Mouse (Mus musculus): Measurements from ENCODE around the gene Cald1.

Gene Cald1

GRCm38 (mm10) chr6:34613122-34613521 is 14.8 kb downstream of the Cald1 start:
- in situ Hi-C loops (cut with MseI, MboI) = no loop called here

DNA sequence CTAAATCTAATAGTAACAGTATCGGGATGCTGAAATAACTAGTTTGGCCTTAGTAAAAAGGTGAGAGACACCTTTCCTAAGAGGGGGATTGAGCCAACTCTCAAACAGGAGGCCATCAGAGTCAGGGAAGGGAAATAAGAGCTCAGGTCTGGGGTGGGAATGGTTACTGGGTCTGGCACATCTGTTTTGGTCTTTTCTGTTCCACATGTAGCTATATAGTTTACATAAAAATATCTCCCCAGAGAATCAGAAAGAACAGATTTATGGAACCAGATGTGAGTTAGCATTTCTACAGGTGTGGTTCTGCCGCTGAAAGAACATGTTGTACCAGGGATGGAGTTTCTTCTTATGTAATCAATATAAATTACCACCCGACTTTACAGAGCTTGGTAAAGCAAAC is 17.1 kb downstream of the Cald1 start:
- in situ Hi-C loops (cut with MseI, MboI) = no loop called here

DNA sequence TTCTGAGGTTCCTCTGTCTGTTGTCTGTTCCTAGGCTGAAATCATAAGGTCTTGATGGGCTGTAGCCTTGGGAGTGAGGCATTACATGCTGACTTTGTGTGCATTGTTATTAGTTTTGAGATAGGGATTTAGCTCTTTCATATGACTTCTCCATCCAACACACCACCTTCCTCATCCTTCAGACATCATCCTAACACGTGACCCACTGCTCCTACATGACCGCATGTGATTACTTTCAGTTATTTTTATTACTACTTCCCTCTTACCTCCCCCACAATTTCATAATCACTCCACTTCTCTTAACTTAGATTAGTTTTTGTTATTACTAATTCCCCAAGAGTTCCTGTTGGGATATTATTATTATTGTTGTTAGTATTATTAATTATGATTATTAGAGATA is 21.2 kb downstream of the Cald1 start:
- in situ Hi-C loops (cut with MseI, MboI) = no loop called here

DNA sequence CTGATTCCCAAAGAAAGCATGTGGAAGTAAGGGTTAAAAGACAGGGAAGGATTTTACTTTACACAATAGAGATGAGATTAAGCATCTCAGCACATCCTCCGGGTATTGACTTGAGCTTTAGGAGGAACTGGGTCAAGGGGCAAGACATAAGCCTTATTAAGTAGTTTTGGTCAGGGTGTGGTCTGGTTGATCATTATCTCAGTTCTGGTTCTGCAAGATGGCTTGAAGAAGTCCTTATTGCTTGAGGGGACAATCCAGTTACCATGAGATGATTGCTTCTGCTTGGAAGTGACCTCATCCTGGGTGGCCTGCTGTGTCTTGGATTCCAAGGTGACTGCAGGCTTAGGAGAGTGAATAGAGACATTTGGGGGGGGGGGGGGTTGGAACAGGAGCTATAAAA is 21.9 kb downstream of the Cald1 start:
- in situ Hi-C loops (cut with MseI, MboI) = no loop called here

DNA sequence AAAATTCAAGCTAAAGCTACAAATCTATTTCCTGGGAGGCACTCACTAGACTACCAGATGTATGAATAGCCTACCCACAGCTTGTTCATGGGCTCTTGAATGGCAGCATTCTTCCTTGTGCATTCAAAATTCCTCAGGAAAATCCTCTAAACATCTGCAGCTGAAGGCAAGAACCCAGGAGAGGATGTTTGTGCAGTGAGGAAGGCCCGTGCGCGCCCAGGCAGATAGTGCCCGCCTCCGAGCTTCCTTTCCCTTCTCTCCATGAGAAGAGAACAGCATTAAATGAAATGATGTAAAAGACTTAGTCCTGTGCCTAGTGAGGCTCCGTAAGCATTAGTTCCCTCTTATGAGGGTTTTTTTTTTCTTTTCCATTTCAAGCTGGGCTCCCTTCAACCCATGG is 24.6 kb downstream of the Cald1 start:
- in situ Hi-C loops (cut with MseI, MboI) = no loop called here

DNA sequence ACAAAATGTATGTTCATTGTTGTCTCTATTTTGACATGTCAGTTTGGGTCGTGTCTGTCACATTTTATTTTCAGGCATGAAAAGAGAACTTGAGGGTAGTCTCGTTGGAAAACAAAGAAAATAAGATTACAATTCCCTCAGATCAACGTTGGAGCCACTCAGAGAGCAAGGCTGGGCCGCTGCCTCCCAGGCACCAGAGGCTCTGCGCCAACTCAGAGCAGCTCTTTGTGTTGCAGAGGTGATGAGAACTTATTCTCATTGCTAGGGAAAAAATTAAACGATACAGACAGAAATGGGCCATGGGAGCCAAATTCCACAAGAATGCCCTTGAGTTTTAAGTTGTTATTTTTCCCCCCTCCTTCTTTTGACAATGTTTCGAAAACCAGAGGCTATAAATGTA is 25.0 kb downstream of the Cald1 start:
- in situ Hi-C loops (cut with MseI, MboI) = no loop called here

DNA sequence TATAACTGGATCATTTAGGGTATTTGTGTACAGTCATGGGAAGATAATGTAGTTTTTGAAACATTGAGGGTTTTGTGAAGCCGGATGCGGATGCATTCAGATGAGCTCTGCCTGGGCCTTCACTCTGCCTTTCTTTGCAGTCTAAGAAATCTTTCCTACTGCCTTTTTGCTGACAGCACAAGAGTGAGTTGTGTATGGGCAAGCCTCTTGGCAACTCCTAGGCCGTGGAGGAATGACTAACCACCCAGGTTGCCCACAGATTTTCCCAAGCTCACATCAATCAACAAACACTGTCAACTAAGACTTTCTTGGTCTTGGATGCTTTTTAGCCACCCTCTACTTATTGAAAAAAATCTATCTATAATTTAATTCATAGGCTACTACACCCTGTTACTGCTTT is 26.2 kb downstream of the Cald1 start:
- in situ Hi-C loops (cut with MseI, MboI) = no loop called here

DNA sequence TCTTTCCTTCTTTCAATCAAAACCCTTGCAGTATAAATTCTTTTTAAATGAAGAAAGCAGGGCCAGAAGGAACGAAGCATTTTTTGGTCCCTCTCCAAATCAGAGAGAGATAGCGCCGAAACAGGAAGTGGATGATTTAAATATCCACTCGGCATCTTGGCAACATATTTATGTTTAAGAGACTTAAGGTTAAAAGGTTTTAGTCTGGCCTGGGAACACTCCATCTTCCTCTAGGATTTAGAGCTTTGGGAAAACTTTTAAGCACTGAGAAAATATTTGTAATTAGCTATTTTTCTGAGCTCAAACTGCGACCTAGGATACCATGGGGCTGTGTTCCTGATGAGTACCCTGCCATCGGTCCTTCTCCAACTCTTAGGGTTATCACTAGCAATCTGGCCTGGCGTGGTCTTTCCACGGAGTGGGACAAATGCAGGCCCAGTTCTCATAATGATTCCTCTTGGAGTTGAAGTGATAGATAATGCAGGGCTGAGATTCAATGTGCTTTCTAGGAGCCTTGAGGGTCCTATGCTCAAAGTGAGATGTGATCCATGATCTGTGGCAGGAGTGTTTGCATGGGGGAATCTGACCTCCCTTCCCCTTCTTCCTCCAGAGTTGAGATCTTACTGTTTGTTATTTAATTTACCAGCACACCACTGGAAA is 28.4 kb downstream of the Cald1 start:
- in situ Hi-C loops (cut with MseI, MboI) = no loop called here

- in situ Hi-C loops (cut with MseI, MboI) = no loop called here
These were observed 29.8 kb downstream of the Cald1 start for GRCm38 (mm10) chr6:34628131-34628530.

DNA sequence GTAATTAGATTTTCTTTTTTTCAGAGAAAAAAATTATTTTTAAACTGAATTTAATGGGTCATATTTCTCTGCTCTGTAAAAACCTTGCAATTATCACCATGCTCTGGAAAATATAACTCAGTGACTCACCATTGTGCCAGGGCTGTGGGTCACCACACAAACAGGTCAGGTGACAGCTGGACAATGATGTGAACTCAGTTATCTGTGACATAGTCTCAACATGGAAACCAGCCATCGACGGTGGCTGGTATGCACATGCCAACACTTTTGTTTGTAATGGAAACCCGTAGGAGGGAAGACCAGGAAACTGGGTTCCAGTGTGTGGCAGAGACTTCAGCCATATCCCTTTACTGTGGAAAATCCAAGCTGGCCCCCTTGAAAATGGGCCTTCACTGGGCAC is 35.5 kb downstream of the Cald1 start:
- in situ Hi-C loops (cut with MseI, MboI) = no loop called here

DNA sequence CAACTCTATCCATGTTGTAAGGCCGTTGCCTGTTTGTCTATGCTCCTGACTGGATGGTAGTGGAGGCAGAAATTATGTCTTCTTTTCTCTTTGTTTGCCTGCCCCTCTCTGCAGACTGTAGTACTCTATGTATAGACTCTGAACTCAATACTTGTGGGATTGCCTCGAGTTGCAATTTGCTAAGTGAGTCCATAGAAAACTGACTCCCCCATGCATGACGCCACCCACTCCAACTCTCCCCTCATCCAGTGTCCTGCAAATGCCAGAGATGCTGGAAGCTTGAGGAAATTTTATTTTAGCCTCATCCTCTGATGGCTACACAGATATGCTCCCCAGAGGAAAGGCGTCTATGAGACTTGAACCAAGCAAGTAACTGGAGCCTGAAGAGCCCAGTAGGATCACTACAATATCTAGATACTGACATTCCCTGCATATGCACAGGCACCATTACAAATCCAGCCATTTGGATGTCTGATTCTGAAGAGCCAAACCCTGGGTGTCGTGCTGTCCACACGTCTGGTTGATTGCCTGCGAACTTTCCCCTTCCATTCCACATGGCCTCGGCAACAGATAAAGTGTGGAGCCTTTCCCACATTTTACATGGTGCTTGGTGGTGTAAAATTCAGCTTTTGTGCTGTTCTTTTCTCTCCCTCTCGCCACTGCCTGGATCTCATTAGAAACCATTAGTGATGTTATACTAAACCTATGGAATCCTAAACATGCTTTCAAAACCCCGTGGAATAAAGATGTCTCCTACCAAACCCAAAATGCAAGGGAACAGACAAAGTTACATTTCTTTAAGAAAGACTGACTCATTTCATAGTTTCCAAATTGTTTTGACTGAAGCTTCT is 39.5 kb downstream of the Cald1 start:
- in situ Hi-C loops (cut with MseI, MboI) = no loop called here

DNA sequence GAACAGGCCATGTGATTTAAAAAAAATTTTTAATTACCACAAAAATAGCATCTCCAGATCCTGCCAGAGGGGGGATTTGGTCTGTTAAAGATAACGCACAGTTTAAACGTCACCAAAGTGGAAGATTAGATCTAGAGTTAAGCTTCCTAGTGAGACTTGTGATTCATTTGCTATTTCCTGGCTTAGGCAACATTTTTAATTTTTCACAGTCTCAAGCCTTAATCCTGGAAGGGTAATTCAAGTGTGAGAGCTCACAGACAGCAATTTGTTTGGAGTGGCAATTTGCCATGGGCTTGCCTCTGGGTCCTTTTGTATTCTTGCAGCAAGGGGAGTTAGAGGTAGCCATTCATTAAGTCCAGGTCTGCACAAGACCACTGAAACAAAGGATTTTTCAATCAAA is 40.4 kb downstream of the Cald1 start:
- in situ Hi-C loops (cut with MseI, MboI) = no loop called here

DNA sequence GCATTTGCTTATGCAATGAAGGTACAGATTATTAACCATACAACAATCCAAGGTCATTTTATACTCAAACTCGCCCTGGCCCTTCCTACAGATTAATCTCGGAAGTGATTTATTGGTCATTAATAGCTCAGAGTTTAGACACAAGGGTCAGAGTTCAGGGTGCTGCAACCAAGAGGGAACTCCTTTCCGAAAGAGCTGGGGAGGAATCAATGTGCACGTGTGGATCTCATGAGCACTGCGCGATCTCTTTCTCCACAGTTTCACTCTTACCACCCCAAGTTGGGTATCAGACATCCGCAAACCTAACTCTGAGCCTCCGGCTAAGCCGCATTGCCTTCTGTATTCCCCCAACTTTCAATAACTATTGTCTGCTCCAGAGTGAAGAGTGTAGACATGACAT is 41.9 kb downstream of the Cald1 start:
- in situ Hi-C loops (cut with MseI, MboI) = no loop called here

- in situ Hi-C loops (cut with MseI, MboI) = no loop called here
These were observed 42.8 kb downstream of the Cald1 start for GRCm38 (mm10) chr6:34641081-34641480.

DNA sequence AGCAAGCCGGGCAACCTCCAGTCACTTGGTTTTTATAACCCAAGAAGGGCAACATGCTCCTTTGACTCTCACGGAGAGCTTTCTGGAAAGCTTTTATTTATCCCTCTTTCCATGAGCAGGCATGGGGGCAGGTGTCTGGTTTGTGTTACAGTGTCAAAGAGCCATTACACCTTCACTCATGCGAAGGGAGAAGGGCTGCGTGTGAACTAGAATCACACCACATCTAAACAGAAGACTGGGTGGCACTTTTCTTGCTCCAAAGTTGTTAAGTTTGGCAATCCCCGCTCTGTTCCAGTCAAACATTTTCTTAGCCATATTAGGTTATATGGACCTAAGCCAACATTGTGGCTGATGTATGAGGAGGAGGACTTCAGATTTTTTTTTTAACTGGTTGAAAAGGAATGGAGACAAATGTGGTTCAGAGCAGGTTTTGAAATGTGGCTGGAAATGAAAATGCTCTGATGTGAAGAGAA is 43.8 kb downstream of the Cald1 start:
- in situ Hi-C loops (cut with MseI, MboI) = no loop called here

- in situ Hi-C loops (cut with MseI, MboI) = no loop called here
These were observed 49.9 kb downstream of the Cald1 start for GRCm38 (mm10) chr6:34648017-34648787.

GRCm38 (mm10) chr6:34651298-34651697 is 53.0 kb downstream of the Cald1 start:
- in situ Hi-C loops (cut with MseI, MboI) = no loop called here

GRCm38 (mm10) chr6:34655719-34656118 is 57.4 kb downstream of the Cald1 start:
- in situ Hi-C loops (cut with MseI, MboI) = no loop called here

GRCm38 (mm10) chr6:34658791-34659190 is 60.5 kb downstream of the Cald1 start:
- in situ Hi-C loops (cut with MseI, MboI) = no loop called here

DNA sequence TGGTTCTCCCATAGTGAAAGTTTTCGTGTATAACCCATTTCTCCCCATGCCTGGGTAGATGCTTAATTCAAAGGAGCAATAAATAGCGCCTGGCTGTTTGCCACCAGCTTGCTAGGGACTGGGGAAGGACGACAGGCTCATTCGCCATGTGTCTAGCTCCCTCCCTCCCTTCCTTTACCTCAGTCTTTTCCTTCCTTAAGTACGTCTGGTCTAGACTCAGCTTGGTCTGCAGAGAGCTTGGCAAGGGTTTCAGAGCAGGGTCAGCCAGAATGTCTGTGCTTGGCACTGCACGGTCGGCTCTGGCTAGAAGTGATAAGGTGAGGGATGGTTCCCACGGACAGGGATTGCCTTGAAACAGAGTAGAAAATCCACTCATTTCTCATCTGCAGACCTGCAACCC is 62.4 kb downstream of the Cald1 start:
- in situ Hi-C loops (cut with MseI, MboI) = no loop called here

DNA sequence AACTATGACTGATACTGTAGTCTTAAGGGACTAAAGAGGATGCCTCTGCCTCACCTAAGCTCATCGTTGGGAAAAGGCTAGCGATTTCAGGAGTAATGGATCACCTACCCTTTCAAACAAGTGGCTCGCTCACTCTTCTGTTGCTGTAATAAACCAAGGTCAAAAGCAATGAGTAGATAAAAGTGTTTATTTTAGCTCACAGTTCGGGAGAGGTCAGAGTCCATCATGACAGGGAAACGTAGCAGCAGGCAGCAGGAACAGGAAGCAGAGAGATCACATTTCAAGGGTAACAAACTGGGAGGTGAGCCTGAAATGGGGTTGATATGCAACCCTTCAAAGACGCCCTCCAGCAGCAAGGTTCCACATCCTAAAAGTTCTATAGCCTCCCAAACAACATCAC is 64.3 kb downstream of the Cald1 start:
- in situ Hi-C loops (cut with MseI, MboI) = no loop called here

DNA sequence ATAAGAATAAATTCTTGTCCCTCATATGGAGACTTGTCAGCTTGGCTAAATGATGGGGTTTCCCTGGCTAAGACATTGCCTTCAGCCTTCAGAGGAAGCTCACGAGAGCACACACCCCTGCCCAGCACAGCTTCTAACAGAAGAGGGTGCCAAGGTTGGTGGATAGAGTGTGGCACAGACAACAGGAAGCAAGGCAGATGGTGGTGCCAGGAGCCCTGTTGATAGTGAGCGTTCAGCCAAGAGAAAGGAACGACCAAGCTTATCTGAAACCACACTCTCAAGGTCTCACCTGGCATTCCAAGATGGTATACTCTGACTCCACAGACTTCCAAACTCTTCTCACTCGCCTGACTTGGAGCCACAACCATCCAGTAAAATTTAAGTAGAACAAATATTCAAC is 66.0 kb downstream of the Cald1 start:
- in situ Hi-C loops (cut with MseI, MboI) = no loop called here

Measured in mouse trophoblast stem cell (cell line).